Comparison of ENCODE assay signal across 17 mouse cellular contexts in genomic region chr7:74697794-74698354, GRCm38 (mm10).
"Had no signal": no experiment of that assay in that cellular context is flagged by ENCODE, and none has a peak within 500 bp of the region (broad histone marks: within the 10 kb centered on the region; RNA-seq: fewer than 3 reads in every experiment).

No protein-coding gene starts in this region.

- DNase-seq: kidney, adult 9 months; kidney, postnatal 36 days; liver; liver, embryonic 13.5 days; liver, postnatal 0 days; lung, postnatal 14 days; midbrain, embryonic 14.5 days; right cerebral cortex, postnatal 14 days; thymus, postnatal 14 days had no signal

- H3K27me3 ChIP-seq: limb, embryonic 12.5 days; liver, embryonic 13.5 days; lung, embryonic 15.5 days; neural tube, embryonic 12.5 days had no signal

- H3K4me3 ChIP-seq: limb, embryonic 12.5 days; liver, embryonic 13.5 days; lung, embryonic 15.5 days; midbrain, embryonic 10.5 days; myocyte; neural tube, embryonic 12.5 days had no signal

- H3K27ac ChIP-seq: kidney, postnatal 0 days; limb, embryonic 12.5 days; liver, embryonic 13.5 days; lung, embryonic 15.5 days; macrophage; midbrain, embryonic 10.5 days; neural tube, embryonic 12.5 days had no signal

- H3K9me3 ChIP-seq: limb, embryonic 12.5 days; liver, embryonic 13.5 days; lung, embryonic 15.5 days; midbrain, embryonic 10.5 days; neural tube, embryonic 12.5 days had no signal

- H3K36me3 ChIP-seq: limb, embryonic 12.5 days; liver, embryonic 13.5 days; lung, embryonic 15.5 days; midbrain, embryonic 10.5 days; neural tube, embryonic 12.5 days had no signal

- ATAC-seq: intestine, postnatal 0 days; liver, postnatal 0 days had no signal

- H3K4me1 ChIP-seq: limb, embryonic 12.5 days; liver, embryonic 13.5 days; lung, embryonic 15.5 days; midbrain, embryonic 10.5 days; neural tube, embryonic 12.5 days had no signal
